Mouse (Mus musculus) left cerebral cortex, adult 8-10 months (tissue): ENCODE results near the gene Kcnk15. TPM values are rescaled to one million over a fixed set of nuclear protein-coding genes. Genes with fewer than 3 reads are reported as not detected.

Source experiments
- DNase-seq, 2 experiments: peaks; one replicate each; pipeline ENCODE4 v3.0.0; 2022; ENCODE audit warnings: low spot score in 2 of 2
- total RNA-seq, 4 experiments: library from RNA; stranded (reverse); gene quantifications; 2 replicates each; pipeline ENCODE4 v1.2.4; 2022

Gene Kcnk15
- total RNA-seq = under 1 TPM; 0.19 to 0.27 (median 0.25) TPM

- DNase-seq = no peak
Observed at GRCm38 (mm10) chr2:163853461-163853901, at the start of gene Kcnk15. Gene Kcnk15, plus strand, starts transcription at chr2:163853651.

- no peak for DNase-seq
Observed at GRCm38 (mm10) chr2:163803838-163804237, 49.6 kb upstream of the Kcnk15 start.

GRCm38 (mm10) chr2:163809166-163809565 lies 44.3 kb upstream of the Kcnk15 start:
- DNase-seq = no peak

GRCm38 (mm10) chr2:163809704-163810103 lies 43.7 kb upstream of the Kcnk15 start:
- DNase-seq = no peak

GRCm38 (mm10) chr2:163813077-163813476 lies 40.4 kb upstream of the Kcnk15 start:
- no peak for DNase-seq

- no peak for DNase-seq
Observed at GRCm38 (mm10) chr2:163814739-163815465, 38.5 kb upstream of the Kcnk15 start.

- DNase-seq = no peak
Observed at GRCm38 (mm10) chr2:163820607-163821006, 32.8 kb upstream of the Kcnk15 start, which contains the start of gene Ccn5. Gene Ccn5, plus strand, starts transcription at chr2:163820861.

GRCm38 (mm10) chr2:163823248-163823647 lies 30.2 kb upstream of the Kcnk15 start:
- DNase-seq = peak in 1 of 2 experiments; percentile 48

GRCm38 (mm10) chr2:163823771-163824170 lies 29.7 kb upstream of the Kcnk15 start:
- DNase-seq = no peak

- no peak for DNase-seq
Observed at GRCm38 (mm10) chr2:163825861-163826260, 27.6 kb upstream of the Kcnk15 start.

- DNase-seq = no peak
Observed at GRCm38 (mm10) chr2:163826494-163826893, 27.0 kb upstream of the Kcnk15 start.

- no peak for DNase-seq
Observed at GRCm38 (mm10) chr2:163831163-163831562, 22.3 kb upstream of the Kcnk15 start.

GRCm38 (mm10) chr2:163838043-163838442 lies 15.4 kb upstream of the Kcnk15 start:
- peak; percentile 41 to 56 for DNase-seq

- DNase-seq = no peak
Observed at GRCm38 (mm10) chr2:163839519-163839918, 13.9 kb upstream of the Kcnk15 start.

- no peak for DNase-seq
Observed at GRCm38 (mm10) chr2:163842043-163842442, 11.4 kb upstream of the Kcnk15 start.

GRCm38 (mm10) chr2:163857233-163857632 lies 3.8 kb downstream of the Kcnk15 start:
- no peak for DNase-seq

- peak in 1 of 2 experiments; percentile 53 for DNase-seq
Observed at GRCm38 (mm10) chr2:163858254-163858947, 5.0 kb downstream of the Kcnk15 start.

GRCm38 (mm10) chr2:163865311-163865710 lies 11.9 kb downstream of the Kcnk15 start:
- DNase-seq = no peak

- no peak for DNase-seq
Observed at GRCm38 (mm10) chr2:163866061-163866460, 12.6 kb downstream of the Kcnk15 start.

GRCm38 (mm10) chr2:163869783-163870182 lies 16.3 kb downstream of the Kcnk15 start:
- DNase-seq = no peak

- no peak for DNase-seq
Observed at GRCm38 (mm10) chr2:163871266-163871665, 17.8 kb downstream of the Kcnk15 start.

- DNase-seq = no peak
Observed at GRCm38 (mm10) chr2:163871906-163872305, 18.5 kb downstream of the Kcnk15 start.

GRCm38 (mm10) chr2:163874877-163875276 lies 21.4 kb downstream of the Kcnk15 start:
- DNase-seq = no peak
